Mouse (Mus musculus) brain, embryonic 14.5 days (tissue): ENCODE data around the gene Rasl11a.
"Not testable (repeated sequence)": the region's sequence is repeated elsewhere in the genome, so short reads cannot be mapped to it uniquely, and the experiment has no call there.

Source experiments
- CTCF ChIP-seq: fragments of 200-500 bp; IDR thresholded peaks from 2 replicates; pipeline ENCODE4 v1.5.1; 2012; ENCODE audit warnings: inconsistent platforms, mild to moderate bottlenecking, moderate library complexity, borderline replicate concordance; ENCODE audit not compliant: insufficient read depth, insufficient read length; ENCODE audit errors: extremely low read depth
- POLR2A ChIP-seq: fragments of 200-500 bp; IDR thresholded peaks from 2 replicates; pipeline ENCODE4 v1.6.1; 2012; ENCODE audit warnings: mild to moderate bottlenecking, inconsistent platforms, borderline replicate concordance; ENCODE audit not compliant: poor library complexity, insufficient read depth, insufficient read length, severe bottlenecking; ENCODE audit errors: extremely low read depth

DNA sequence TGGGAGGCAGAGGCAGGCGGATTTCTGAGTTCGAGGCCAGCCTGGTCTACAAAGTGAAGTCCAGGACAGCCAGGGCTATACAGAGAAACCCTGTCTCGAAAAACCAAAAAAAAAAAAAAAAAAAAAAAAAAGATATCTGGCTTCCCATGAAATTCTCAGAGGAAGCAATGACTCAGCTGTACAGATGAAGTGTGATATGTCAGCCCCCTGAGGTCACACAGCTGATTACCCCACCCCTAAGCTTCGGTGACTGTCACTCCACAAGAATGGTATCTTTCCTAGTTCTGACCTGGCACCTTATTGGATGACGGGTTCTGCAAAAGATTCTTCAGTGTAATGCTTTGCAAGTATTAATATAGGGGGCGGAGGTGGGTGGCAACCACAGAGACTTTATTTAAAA, 33.0 kb downstream of the Rasl11a start:
- not testable (repeated sequence) for TF ChIP-seq CTCF, POLR2A
